Mouse (Mus musculus) telencephalon, adult 2 months (tissue): ENCODE measurements around the gene Crabp1.

ENCODE experiments used
- DNase-seq: peaks from one replicate; pipeline ENCODE4 v3.0.0-alpha.2; 2011; ENCODE audit warnings: low read depth, low spot score

Gene Crabp1

GRCm38 (mm10) chr9:54764561-54765217 lies at the start of gene Crabp1:
Crabp1 (plus strand) TSS chr9:54764748.
- no peak for DNase-seq

GRCm38 (mm10) chr9:54715776-54716175 lies 48.8 kb upstream of the Crabp1 start:
- no peak for DNase-seq

GRCm38 (mm10) chr9:54717527-54717926 lies 47.0 kb upstream of the Crabp1 start:
- DNase-seq: no peak

- DNase-seq: no peak
Measured at GRCm38 (mm10) chr9:54722156-54722555, 42.4 kb upstream of the Crabp1 start.

- DNase-seq: no peak
Measured at GRCm38 (mm10) chr9:54722596-54722995, 42.0 kb upstream of the Crabp1 start.

- peak; percentile 55 for DNase-seq
Measured at GRCm38 (mm10) chr9:54726315-54726714, 38.2 kb upstream of the Crabp1 start.

- DNase-seq: no peak
Measured at GRCm38 (mm10) chr9:54732122-54732521, 32.4 kb upstream of the Crabp1 start.

GRCm38 (mm10) chr9:54733921-54734638 lies 30.5 kb upstream of the Crabp1 start, which contains the start of gene Wdr61:
Wdr61 (minus strand) TSS chr9:54734519.
- DNase-seq: peak; percentile 89

GRCm38 (mm10) chr9:54734639-54735252 lies 29.8 kb upstream of the Crabp1 start:
- no peak for DNase-seq

- DNase-seq: peak; percentile 32
Measured at GRCm38 (mm10) chr9:54736284-54736701, 28.3 kb upstream of the Crabp1 start.

GRCm38 (mm10) chr9:54738376-54738775 lies 26.2 kb upstream of the Crabp1 start:
- no peak for DNase-seq

- DNase-seq: no peak
Measured at GRCm38 (mm10) chr9:54743891-54744290, 20.7 kb upstream of the Crabp1 start.

GRCm38 (mm10) chr9:54745740-54746370 lies 18.7 kb upstream of the Crabp1 start:
- DNase-seq: no peak

GRCm38 (mm10) chr9:54750215-54750981 lies 14.2 kb upstream of the Crabp1 start:
- DNase-seq: no peak

- no peak for DNase-seq
Measured at GRCm38 (mm10) chr9:54751684-54752083, 12.9 kb upstream of the Crabp1 start.

- no peak for DNase-seq
Measured at GRCm38 (mm10) chr9:54752201-54752943, 12.2 kb upstream of the Crabp1 start.

GRCm38 (mm10) chr9:54752944-54753295 lies 11.6 kb upstream of the Crabp1 start:
- DNase-seq: no peak

- no peak for DNase-seq
Measured at GRCm38 (mm10) chr9:54759592-54759991, 5.0 kb upstream of the Crabp1 start.

GRCm38 (mm10) chr9:54764091-54764490 lies 457 bp upstream of the Crabp1 start:
- no peak for DNase-seq

GRCm38 (mm10) chr9:54765336-54766085 lies 963 bp downstream of the Crabp1 start:
- DNase-seq: no peak
